Mouse (Mus musculus) G1E-ER4 (cell line): Measurements from ENCODE around the gene Vcl. TPM values are rescaled to one million over a fixed set of nuclear protein-coding genes. Genes with fewer than 3 reads are reported as not detected.

Source experiments
- GATA1 ChIP-seq: IDR thresholded peaks from one replicate; pipeline ENCODE4 v1.8.0; 2012; ENCODE audit warnings: low read length, inconsistent platforms
- polyA plus RNA-seq: library from polyadenylated mRNA; stranded (reverse); fragments of >175 nt; gene quantifications from 2 replicates; pipeline ENCODE4 v1.2.3, GENCODE M21; 2012

Vcl gene
- polyA plus RNA-seq: 14.2 and 49.7 TPM in 2 replicates

- TF ChIP-seq GATA1: no peak
These were observed at the start of gene Vcl for GRCm38 (mm10) chr14:20928848-20929745. Gene Vcl (plus strand): TSS chr14:20929398.

GRCm38 (mm10) chr14:20884691-20885090 lies 44.5 kb upstream of the Vcl start:
- TF ChIP-seq GATA1: no peak

GRCm38 (mm10) chr14:20885091-20885888 lies 43.9 kb upstream of the Vcl start:
- peak; percentile 98 for TF ChIP-seq GATA1

GRCm38 (mm10) chr14:20886266-20886665 lies 42.9 kb upstream of the Vcl start:
- no peak for TF ChIP-seq GATA1

- TF ChIP-seq GATA1: no peak
These were observed 41.6 kb upstream of the Vcl start for GRCm38 (mm10) chr14:20887541-20888085.

GRCm38 (mm10) chr14:20891941-20892402 lies 37.2 kb upstream of the Vcl start:
- no peak for TF ChIP-seq GATA1

- TF ChIP-seq GATA1: no peak
These were observed 35.4 kb upstream of the Vcl start for GRCm38 (mm10) chr14:20893815-20894214.

GRCm38 (mm10) chr14:20901267-20901666 lies 27.9 kb upstream of the Vcl start:
- TF ChIP-seq GATA1: no peak

- no peak for TF ChIP-seq GATA1
These were observed 26.1 kb upstream of the Vcl start for GRCm38 (mm10) chr14:20903137-20903536.

GRCm38 (mm10) chr14:20911811-20912210 lies 17.4 kb upstream of the Vcl start:
- peak; percentile 63 for TF ChIP-seq GATA1

GRCm38 (mm10) chr14:20914415-20914814 lies 14.8 kb upstream of the Vcl start:
- TF ChIP-seq GATA1: no peak

- TF ChIP-seq GATA1: peak; percentile 73
These were observed 12.3 kb upstream of the Vcl start for GRCm38 (mm10) chr14:20916625-20917612.

- TF ChIP-seq GATA1: no peak
These were observed 5.0 kb upstream of the Vcl start for GRCm38 (mm10) chr14:20924071-20924789.

GRCm38 (mm10) chr14:20927470-20928307 lies 1.5 kb upstream of the Vcl start:
- TF ChIP-seq GATA1: no peak
